Mouse (Mus musculus) myocyte (in vitro differentiated cells): ENCODE measurements at regions not wholly inside any gene's neighbourhood (a gene's known extent, or its start where the extent isn't known, plus 50 kb on each side); places are given as distances from the start of the nearest gene placed in this dataset.

Experiments used
- H3K27me3 ChIP-seq: one replicate; pipeline ENCODE4 v1.6.1; 2011; ENCODE audit not compliant: control insufficient read depth, insufficient read depth, insufficient read length
- H3K36me3 ChIP-seq: one replicate; pipeline ENCODE4 v1.6.1; 2011; ENCODE audit not compliant: control insufficient read depth, insufficient read depth
- H3K4me2 ChIP-seq: one replicate; pipeline ENCODE4 v1.6.1; 2011; ENCODE audit warnings: low read depth, control low read depth
- H3K4me3 ChIP-seq: one replicate; pipeline ENCODE4 v1.5.1; 2011; ENCODE audit warnings: mild to moderate bottlenecking, control low read depth, moderate library complexity
- H3K79me2 ChIP-seq: one replicate; pipeline ENCODE4 v1.6.1; 2011; ENCODE audit not compliant: control insufficient read depth, insufficient read depth
- H3ac ChIP-seq: one replicate; pipeline ENCODE4 v1.6.1; 2011; ENCODE audit not compliant: control insufficient read depth, insufficient read length
- CEBPB ChIP-seq: IDR thresholded peaks from 2 replicates; pipeline ENCODE4 v1.6.1; 2011; ENCODE audit warnings: mild to moderate bottlenecking, moderate library complexity; ENCODE audit not compliant: poor library complexity, insufficient read depth, severe bottlenecking
- E2F4 ChIP-seq: IDR thresholded peaks from one replicate; pipeline ENCODE4 v1.6.1; 2011; ENCODE audit warnings: mild to moderate bottlenecking, control low read depth, moderate library complexity; ENCODE audit not compliant: insufficient read depth
- MAX ChIP-seq: IDR thresholded peaks from one replicate; pipeline ENCODE4 v1.6.1; 2011; ENCODE audit warnings: low read depth, mild to moderate bottlenecking, control low read depth
- MYOD1 ChIP-seq, 3 experiments: IDR thresholded peaks; one replicate each; pipeline ENCODE4 v1.6.1; 2011; ENCODE audit warnings: control low read depth in 2 of 3, low read depth in 2 of 3, mild to moderate bottlenecking in 2 of 3, moderate library complexity in 1 of 3; ENCODE audit not compliant: insufficient read length in 2 of 3, control insufficient read depth in 1 of 3
- MYOG ChIP-seq, 3 experiments: IDR thresholded peaks; one replicate each; pipeline ENCODE4 v1.6.1; 2011; ENCODE audit warnings: control low read depth in 2 of 3, low read depth in 2 of 3, mild to moderate bottlenecking in 2 of 3; ENCODE audit not compliant: insufficient read length in 2 of 3, control insufficient read depth in 1 of 3, insufficient read depth in 1 of 3
- POLR2A ChIP-seq: IDR thresholded peaks from one replicate; pipeline ENCODE4 v1.6.1; 2011; ENCODE audit warnings: low read depth, mild to moderate bottlenecking, control low read depth, moderate library complexity; ENCODE audit not compliant: insufficient read length
- POLR2AphosphoS2 ChIP-seq: IDR thresholded peaks from one replicate; pipeline ENCODE4 v1.6.1; 2011; ENCODE audit warnings: low read depth, control low read depth; ENCODE audit not compliant: insufficient read length
- REST ChIP-seq: IDR thresholded peaks from one replicate; pipeline ENCODE4 v1.6.1; 2011; ENCODE audit warnings: mild to moderate bottlenecking, control low read depth, moderate library complexity; ENCODE audit not compliant: insufficient read depth, insufficient read length
- SRF ChIP-seq: IDR thresholded peaks from one replicate; pipeline ENCODE4 v1.6.1; 2011; ENCODE audit warnings: low read depth; ENCODE audit not compliant: control insufficient read depth, insufficient read length
- TCF12 ChIP-seq: IDR thresholded peaks from one replicate; pipeline ENCODE4 v1.6.1; 2011; ENCODE audit warnings: mild to moderate bottlenecking, control low read depth; ENCODE audit not compliant: poor library complexity, insufficient read depth, severe bottlenecking
- TCF3 ChIP-seq: IDR thresholded peaks from one replicate; pipeline ENCODE4 v1.6.1; 2011; ENCODE audit warnings: low read depth, control low read depth; ENCODE audit not compliant: insufficient read length
- USF1 ChIP-seq: IDR thresholded peaks from one replicate; pipeline ENCODE4 v1.6.1; 2011; ENCODE audit warnings: low read depth, mild to moderate bottlenecking, control low read depth, moderate library complexity

DNA sequence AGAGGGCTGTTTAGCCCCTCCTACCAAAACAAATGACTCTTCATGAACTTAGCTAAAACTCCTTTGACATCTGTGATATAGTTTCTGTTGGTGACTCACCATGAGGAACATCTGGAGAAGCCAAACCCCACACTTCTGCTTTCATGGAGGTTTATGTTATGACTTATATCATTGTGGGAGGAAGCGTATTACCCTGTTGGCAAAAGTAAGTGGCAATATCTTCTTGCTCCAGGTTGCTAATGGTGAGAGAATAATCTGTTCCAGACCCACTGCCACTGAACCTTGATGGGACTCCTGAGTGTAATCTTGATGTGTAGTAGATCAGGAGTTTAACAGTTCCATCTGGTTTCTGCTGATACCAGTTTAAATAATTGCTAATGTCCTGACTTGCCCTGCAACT, 1096.2 kb upstream of the Tacstd2 start:
- Histone ChIP-seq H3K79me2 (no peaks in the 10 kb centered on the region), H3K27me3 (no peaks in the 10 kb centered on the region), H3K4me3 (no peak overlapping the region), H3ac (no peak overlapping the region), H3K4me2 (no peak overlapping the region), H3K36me3 (no peaks in the 10 kb centered on the region)
- TF ChIP-seq POLR2AphosphoS2 (no peak), TCF12 (no peak), MYOD1 (IDR thresholded peaks at IDR 0.05; ENCODE audit: control insufficient read depth in 1 of 3, insufficient read length in 2 of 3, low read depth in 2 of 3) (no peak), TCF3 (no peak), SRF (no peak), CEBPB (no peak), MYOG (IDR thresholded peaks at IDR 0.05; ENCODE audit: control insufficient read depth in 1 of 3, insufficient read depth in 1 of 3, insufficient read length in 2 of 3, low read depth in 2 of 3) (no peak), USF1 (no peak), POLR2A (no peak), E2F4 (no peak), REST (no peak), MAX (no peak)

DNA sequence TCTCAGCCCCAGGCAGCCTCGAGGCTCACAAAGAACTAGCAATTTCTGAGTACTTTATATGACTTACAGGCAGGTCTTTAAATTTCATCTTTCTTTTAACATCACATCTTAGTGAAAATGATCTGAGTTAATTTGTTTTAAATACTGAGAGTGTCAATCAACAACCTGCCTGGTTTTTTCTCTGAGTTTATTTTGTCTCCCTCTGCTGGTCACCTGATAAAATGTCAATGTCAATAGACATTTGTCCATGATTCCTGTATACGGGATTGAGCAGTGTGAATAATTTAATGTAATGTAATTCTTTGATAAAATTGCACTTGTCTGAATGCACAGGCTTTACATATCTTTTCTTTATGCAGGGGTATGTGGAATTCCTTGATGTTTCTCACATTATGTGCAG, 1070.4 kb upstream of the Tacstd2 start:
- H3ac ChIP-seq: no peak overlapping the region
- no peak for TF ChIP-seq TCF12
- TF ChIP-seq MYOG (IDR thresholded peaks at IDR 0.05; ENCODE audit: control insufficient read depth in 1 of 3, insufficient read depth in 1 of 3, insufficient read length in 2 of 3, low read depth in 2 of 3): no peak
- no peak for TF ChIP-seq SRF
- TF ChIP-seq USF1: no peak
- TF ChIP-seq POLR2A: no peak
- no peak for TF ChIP-seq MYOD1 (IDR thresholded peaks at IDR 0.05; ENCODE audit: control insufficient read depth in 1 of 3, insufficient read length in 2 of 3, low read depth in 2 of 3)
- TF ChIP-seq REST: no peak
- no peak for TF ChIP-seq POLR2AphosphoS2
- no peak for TF ChIP-seq CEBPB
- no peak for TF ChIP-seq TCF3
- H3K4me2 ChIP-seq: no peak overlapping the region
- H3K27me3 ChIP-seq: no peaks in the 10 kb centered on the region
- H3K79me2 ChIP-seq: no peaks in the 10 kb centered on the region
- H3K36me3 ChIP-seq: no peaks in the 10 kb centered on the region
- no peak overlapping the region for H3K4me3 ChIP-seq
